Mouse (Mus musculus): Measurements from ENCODE around the gene Col4a3bp.

DNA sequence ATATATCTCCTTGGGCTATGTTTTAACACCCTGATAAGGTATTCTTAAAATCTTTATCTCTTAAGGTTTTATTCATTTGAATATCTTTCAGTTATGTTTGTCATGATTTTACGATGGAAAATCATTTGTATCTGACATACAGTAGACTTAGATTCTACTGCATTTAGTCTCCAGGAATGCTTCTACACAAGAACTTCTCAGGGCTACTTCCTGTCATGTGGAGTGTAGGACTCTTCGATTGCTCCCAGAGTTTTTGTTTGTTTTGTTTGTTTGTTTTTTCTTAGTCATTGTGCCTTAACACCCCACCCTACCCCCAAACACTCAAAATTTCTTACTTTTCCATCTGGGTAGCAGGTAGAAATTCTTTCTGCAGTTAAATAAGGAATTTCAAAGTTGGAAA lies 1.0 kb upstream of the Col4a3bp start:
- TF ChIP-seq USF1 (IDR thresholded peaks at IDR 0.05; ENCODE audit: low read depth, low read length): no peak
- no peak for TF ChIP-seq CTCF (conservative IDR thresholded peaks at IDR 0.05 in 1 of 2, IDR thresholded peaks at IDR 0.05 in 1 of 2; ENCODE audit: low read depth in 2 of 2, low read length in 2 of 2)
- no peak for TF ChIP-seq ZNF384 (IDR thresholded peaks at IDR 0.05; ENCODE audit: low read depth, low read length)
- TF ChIP-seq PAX5 (IDR thresholded peaks at IDR 0.05; ENCODE audit: low read length): no peak
- no peak for TF ChIP-seq ZKSCAN1 (IDR thresholded peaks at IDR 0.05; ENCODE audit: borderline replicate concordance, low read depth, low read length)

All from CH12.LX (cell line).